Mouse (Mus musculus) forebrain, embryonic 14.5 days (tissue): ENCODE results near the gene Gpc6. TPM values are rescaled to one million over a fixed set of nuclear protein-coding genes. Genes with fewer than 3 reads are reported as not detected.

Experiments
- ATAC-seq: fragments of 200-750 bp; cut with Nextera tagmentation; 2 replicates; pipeline ENCODE4 v1.8.0; 2017; ENCODE audit warnings: mild to moderate bottlenecking, moderate library complexity
- DNase-seq: peaks from one replicate; pipeline ENCODE4 v3.0.0-alpha.2; 2015; ENCODE audit warnings: low spot score
- H3K27ac ChIP-seq: fragments of 300-500 bp; sonication (generic); 2 replicates; pipeline ENCODE4 v1.5.1; 2014; ENCODE audit warnings: low read depth, mild to moderate bottlenecking, control low read depth, low read length, moderate library complexity
- H3K27me3 ChIP-seq: fragments of 300-500 bp; sonication (generic); replicated peaks from 2 replicates; pipeline ENCODE4 v1.6.1; 2014; ENCODE audit warnings: low read length, control low read depth, mixed read lengths; ENCODE audit not compliant: control insufficient read depth, insufficient read depth
- H3K36me3 ChIP-seq: fragments of 300-500 bp; sonication (generic); 2 replicates; pipeline ENCODE4 v1.6.1; 2014; ENCODE audit warnings: low read length, control low read depth; ENCODE audit not compliant: control insufficient read depth, insufficient read depth
- H3K4me1 ChIP-seq: fragments of 300-500 bp; sonication (generic); 2 replicates; pipeline ENCODE4 v1.6.1; 2014; ENCODE audit warnings: antibody characterized with exemption, low read length, control low read depth; ENCODE audit not compliant: control insufficient read depth, insufficient read depth
- H3K4me2 ChIP-seq: fragments of 300-500 bp; sonication (generic); 2 replicates; pipeline ENCODE4 v1.6.1; 2014; ENCODE audit warnings: mild to moderate bottlenecking, control low read depth, low read length
- H3K4me3 ChIP-seq: fragments of 300-500 bp; sonication (generic); 2 replicates; pipeline ENCODE4 v1.5.1; 2014; ENCODE audit warnings: low read depth, low read length, control low read depth
- H3K9ac ChIP-seq: fragments of 300-500 bp; sonication (generic); 2 replicates; pipeline ENCODE4 v1.6.1; 2014; ENCODE audit warnings: mild to moderate bottlenecking, low read length, control low read depth, moderate library complexity
- H3K9me3 ChIP-seq: fragments of 300-500 bp; sonication (generic); replicated peaks from 2 replicates; pipeline ENCODE4 v1.6.1; 2016; ENCODE audit warnings: low read length, control low read depth, mixed read lengths; ENCODE audit not compliant: control insufficient read depth
- WGBS: fragments of 180-500 bp; shearing (Covaris S2); extraction: QIAGEN DNeasy Blood & Tissue Kit; methylation state at CpG from one replicate; pipeline ENCODE4 v1.1.7; 2014; 5-methylcytosine and 5-hydroxymethylcytosine counted together
- polyA plus RNA-seq: library from polyadenylated mRNA; unstranded; fragments of >200 nt; fragmentation: Nextera tagmentation; extraction: Ambion mirVana; gene quantifications from 2 replicates; pipeline ENCODE4 v1.2.1, GENCODE M21; 2014

The Gpc6 gene
- polyA plus RNA-seq, 1 experiment from 2014 or later, result 9.0 TPM

- H3K27me3 ChIP-seq, result no peaks in the 10 kb centered on the region
- H3K9ac ChIP-seq, result no peak overlapping the region
- no peak overlapping the region for H3K27ac ChIP-seq
- peaks cover 3% of the 10 kb centered on the region; the same call in 1 of the 2 replicates for H3K4me1 ChIP-seq
- H3K4me2 ChIP-seq, result no peak overlapping the region
- H3K9me3 ChIP-seq, result no peaks in the 10 kb centered on the region
- no peak for DNase-seq
- WGBS, result 72% methylated on average over 2 of the region's 2 CpGs
- H3K4me3 ChIP-seq, result no peak overlapping the region
- ATAC-seq, result no peak
- H3K36me3 ChIP-seq, result no peaks in the 10 kb centered on the region
Measured at GRCm38 (mm10) chr14:117061527-117061926, 136.4 kb downstream of the Gpc6 start.

GRCm38 (mm10) chr14:117068179-117068578, 143.1 kb downstream of the Gpc6 start:
- 80% methylated on average over 5 of the region's 5 CpGs for WGBS
- Histone ChIP-seq H3K27ac (no peak overlapping the region), H3K9me3 (no peaks in the 10 kb centered on the region), H3K4me1 (no peaks in the 10 kb centered on the region), H3K36me3 (no peaks in the 10 kb centered on the region), H3K4me3 (no peak overlapping the region), H3K9ac (no peak overlapping the region), H3K27me3 (no peaks in the 10 kb centered on the region), H3K4me2 (no peak overlapping the region)
- DNase-seq, result no peak
- ATAC-seq, result no peak

- no peaks in the 10 kb centered on the region for H3K9me3 ChIP-seq
- H3K27ac ChIP-seq, result no peak overlapping the region
- H3K36me3 ChIP-seq, result no peaks in the 10 kb centered on the region
- DNase-seq (no peak), ATAC-seq (no peak)
- no peaks in the 10 kb centered on the region for H3K27me3 ChIP-seq
- no peaks in the 10 kb centered on the region for H3K4me1 ChIP-seq
- H3K4me3 ChIP-seq, result no peak overlapping the region
- H3K9ac ChIP-seq, result no peak overlapping the region
- H3K4me2 ChIP-seq, result no peak overlapping the region
- 87% methylated on average over 4 of the region's 4 CpGs for WGBS
Measured at GRCm38 (mm10) chr14:117070470-117071085, 145.5 kb downstream of the Gpc6 start.

GRCm38 (mm10) chr14:117093586-117093985, 168.5 kb downstream of the Gpc6 start:
- Histone ChIP-seq H3K4me1 (no peaks in the 10 kb centered on the region), H3K36me3 (no peaks in the 10 kb centered on the region), H3K9ac (no peak overlapping the region), H3K4me2 (no peak overlapping the region), H3K4me3 (no peak overlapping the region), H3K9me3 (no peaks in the 10 kb centered on the region), H3K27ac (no peak overlapping the region), H3K27me3 (no peaks in the 10 kb centered on the region)
- ATAC-seq, result no peak
- WGBS, result 92% methylated on average over 4 of the region's 4 CpGs
- no peak for DNase-seq

GRCm38 (mm10) chr14:117106900-117107299, 181.8 kb downstream of the Gpc6 start:
- Histone ChIP-seq H3K9me3 (no peaks in the 10 kb centered on the region), H3K27ac (no peak overlapping the region), H3K4me1 (no peaks in the 10 kb centered on the region), H3K27me3 (no peaks in the 10 kb centered on the region), H3K9ac (no peak overlapping the region), H3K4me3 (no peak overlapping the region), H3K36me3 (no peaks in the 10 kb centered on the region), H3K4me2 (no peak overlapping the region)
- ATAC-seq, result no peak
- no peak for DNase-seq
- 96% methylated on average over 4 of the region's 4 CpGs for WGBS

- ATAC-seq (no peak), DNase-seq (peak; percentile 8)
- Histone ChIP-seq H3K9me3 (no peaks in the 10 kb centered on the region), H3K4me3 (no peak overlapping the region), H3K4me1 (no peaks in the 10 kb centered on the region), H3K4me2 (no peak overlapping the region), H3K9ac (no peak overlapping the region), H3K27me3 (no peaks in the 10 kb centered on the region), H3K27ac (no peak overlapping the region), H3K36me3 (no peaks in the 10 kb centered on the region)
- WGBS, result 93% methylated on average over 3 of the region's 3 CpGs
Measured at GRCm38 (mm10) chr14:117113153-117113552, 188.0 kb downstream of the Gpc6 start.

GRCm38 (mm10) chr14:117122036-117122435, 196.9 kb downstream of the Gpc6 start:
- Histone ChIP-seq H3K36me3 (no peaks in the 10 kb centered on the region), H3K27ac (no peak overlapping the region), H3K9ac (no peak overlapping the region), H3K27me3 (no peaks in the 10 kb centered on the region), H3K4me1 (no peaks in the 10 kb centered on the region), H3K4me3 (no peak overlapping the region), H3K4me2 (no peak overlapping the region), H3K9me3 (no peaks in the 10 kb centered on the region)
- whole genome bisulfite sequencing, result 24% methylated on average over 1 of the region's 1 CpGs
- ATAC-seq (no peak), DNase-seq (no peak)

- Histone ChIP-seq H3K27me3 (no peaks in the 10 kb centered on the region), H3K27ac (no peak overlapping the region), H3K4me3 (no peak overlapping the region), H3K4me2 (no peak overlapping the region), H3K4me1 (no peaks in the 10 kb centered on the region), H3K9me3 (no peaks in the 10 kb centered on the region), H3K9ac (no peak overlapping the region), H3K36me3 (no peaks in the 10 kb centered on the region)
- no peak for DNase-seq
- 77% methylated on average over 1 of the region's 1 CpGs for WGBS
- no peak for ATAC-seq
Measured at GRCm38 (mm10) chr14:117130334-117130733, 205.2 kb downstream of the Gpc6 start.

- Histone ChIP-seq H3K4me2 (no peak overlapping the region), H3K36me3 (no peaks in the 10 kb centered on the region), H3K9me3 (no peaks in the 10 kb centered on the region), H3K9ac (no peak overlapping the region), H3K27me3 (no peaks in the 10 kb centered on the region), H3K4me3 (no peak overlapping the region), H3K4me1 (no peaks in the 10 kb centered on the region), H3K27ac (no peak overlapping the region)
- no peak for DNase-seq
- WGBS, result 94% methylated on average over 1 of the region's 1 CpGs
- ATAC-seq, result no peak
Measured at GRCm38 (mm10) chr14:117131324-117131723, 206.2 kb downstream of the Gpc6 start.
